Mouse (Mus musculus) ES-E14 (cell line): ENCODE data around the gene Gm44503. TPM values are rescaled to one million over a fixed set of nuclear protein-coding genes. Genes with fewer than 3 reads are reported as not detected.
A peak's percentile ranks its signal among the peaks of the same experiment; 100 is the strongest.

Source experiments
- DNase-seq: peaks from one replicate; pipeline ENCODE4 v3.0.0-alpha.2; 2013; ENCODE audit warnings: low read depth, low spot score
- H3K27ac ChIP-seq: 2 replicates; pipeline ENCODE4 v1.5.1; 2012; ENCODE audit warnings: low read depth, mild to moderate bottlenecking, low read length, moderate library complexity, mixed read lengths; ENCODE audit not compliant: poor library complexity, insufficient read depth, severe bottlenecking
- H3K36me3 ChIP-seq: 2 replicates; pipeline ENCODE4 v1.6.1; 2012; ENCODE audit warnings: mild to moderate bottlenecking, low read length, moderate library complexity, mixed read lengths; ENCODE audit not compliant: control insufficient read depth, poor library complexity, insufficient read depth, severe bottlenecking
- H3K4me1 ChIP-seq, 2 experiments: fragments of 150-350 bp in 1 of 2; sonication (generic) in 1 of 2; 2 replicates each; pipeline ENCODE4 v1.6.1; 2012; ENCODE audit warnings: low read length in 2 of 2, mild to moderate bottlenecking in 1 of 2, mixed read lengths in 1 of 2; ENCODE audit not compliant: control insufficient read depth in 2 of 2, insufficient read depth in 2 of 2, poor library complexity in 1 of 2
- H3K4me3 ChIP-seq, 2 experiments: fragments of 150-350 bp in 1 of 2; sonication (generic) in 1 of 2; 2 replicates each; pipeline ENCODE4 v1.5.1; 2012; ENCODE audit warnings: low read length in 2 of 2, low read depth in 1 of 2, mild to moderate bottlenecking in 1 of 2, mixed read lengths in 1 of 2; ENCODE audit not compliant: insufficient read depth in 1 of 2, poor library complexity in 1 of 2, severe bottlenecking in 1 of 2
- H3K9ac ChIP-seq: 2 replicates; pipeline ENCODE4 v1.6.1; 2012; ENCODE audit warnings: low read depth, mild to moderate bottlenecking, low read length, mixed read lengths; ENCODE audit not compliant: poor library complexity, insufficient read depth, severe bottlenecking
- H3K9me3 ChIP-seq: fragments of 150-350 bp; sonication (generic); 2 replicates; pipeline ENCODE4 v1.6.1; 2012; ENCODE audit warnings: low read depth, mild to moderate bottlenecking, low read length; ENCODE audit not compliant: control insufficient read depth, insufficient read depth
- CHD2 ChIP-seq: IDR thresholded peaks from 2 replicates; pipeline ENCODE4 v1.6.1; 2014; ENCODE audit warnings: mild to moderate bottlenecking, low read depth, low read length, inconsistent platforms
- HCFC1 ChIP-seq: IDR thresholded peaks from 2 replicates; pipeline ENCODE4 v1.6.1; 2012; ENCODE audit warnings: low read length, inconsistent platforms, borderline replicate concordance; ENCODE audit not compliant: insufficient read depth
- MAFK ChIP-seq: IDR thresholded peaks from 2 replicates; pipeline ENCODE4 v1.6.1; 2014; ENCODE audit warnings: mild to moderate bottlenecking, low read depth, low read length, inconsistent platforms; ENCODE audit not compliant: insufficient read depth
- ZC3H11A ChIP-seq: IDR thresholded peaks from 2 replicates; pipeline ENCODE4 v1.6.1; 2012; ENCODE audit warnings: low read depth, mild to moderate bottlenecking, inconsistent platforms, low read length, borderline replicate concordance
- ZNF384 ChIP-seq: IDR thresholded peaks from 2 replicates; pipeline ENCODE4 v1.6.1; 2012; ENCODE audit warnings: low read depth, low read length, inconsistent platforms
- in situ Hi-C, 2 experiments: fragments of 600-800 bp; cut with MboI; formaldehyde crosslinking; loops; one replicate each; pipeline ENCODE4 v1.15.1; 2025; ENCODE audit warnings: low sequenced_read_pairs in 2 of 2, inconsistent platforms in 1 of 2; ENCODE audit not compliant: unreplicated experiment in 2 of 2
- total RNA-seq: library from RNA; depleted of rRNA; stranded (reverse); fragments of 300-350 nt; gene quantifications from 2 replicates; pipeline ENCODE4 v1.2.3, GENCODE M21; 2012

Gene Gm44503
- total RNA-seq, 1 experiment, result 0.04 TPM

DNA sequence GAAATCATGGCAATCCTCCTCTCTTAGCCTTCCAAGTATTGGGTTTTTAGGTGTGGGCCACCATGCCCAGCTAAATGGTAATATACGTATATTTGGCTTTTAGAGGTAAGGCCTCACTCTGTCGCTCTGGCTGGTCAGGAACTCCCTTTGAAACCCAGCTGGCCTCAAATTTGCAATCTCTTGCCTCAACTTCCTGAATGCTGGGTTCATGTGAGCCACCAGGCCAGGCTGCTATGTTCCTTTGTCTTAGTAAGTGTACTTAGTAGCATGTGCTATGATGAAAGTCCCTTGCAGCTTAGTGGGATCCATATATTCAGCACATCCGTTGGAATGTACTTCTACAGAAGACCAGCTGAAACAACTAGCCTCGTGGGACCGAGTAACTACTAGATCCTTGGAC is 16.1 kb downstream of the Gm44503 start:
- no peak overlapping the region for H3K9ac ChIP-seq
- peaks cover 0 to 2% of the 10 kb centered on the region in 2 experiments; a peak in 1 of 4 replicates for H3K4me1 ChIP-seq
- H3K9me3 ChIP-seq, result no peaks in the 10 kb centered on the region
- in situ Hi-C loops, result no loop called here
- TF ChIP-seq CHD2 (no peak), ZNF384 (no peak), HCFC1 (no peak), ZC3H11A (no peak), MAFK (no peak)
- H3K27ac ChIP-seq, result no peak overlapping the region
- DNase-seq, result no peak
- no peak overlapping the region for H3K4me3 ChIP-seq
- H3K36me3 ChIP-seq, result no peaks in the 10 kb centered on the region

DNA sequence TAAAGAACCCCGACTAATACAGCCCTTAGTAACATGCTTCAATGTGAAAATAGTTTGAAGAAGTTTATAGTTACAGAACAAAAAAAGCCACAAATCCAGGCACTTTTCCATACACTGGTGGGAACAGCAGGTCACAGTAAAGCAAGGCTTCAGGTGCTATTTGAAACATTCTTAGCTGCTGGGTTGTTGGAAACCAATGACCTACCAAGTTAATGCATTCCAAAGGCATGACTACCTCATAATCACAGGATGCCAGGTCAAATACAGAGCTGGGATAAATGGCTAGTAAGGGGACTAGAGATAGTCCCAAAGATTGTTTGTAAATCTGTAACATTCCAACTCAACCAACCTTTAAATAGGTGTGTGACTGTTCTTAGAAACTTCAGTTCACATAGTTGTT is 16.6 kb downstream of the Gm44503 start:
- Histone ChIP-seq H3K27ac (no peak overlapping the region), H3K36me3 (no peaks in the 10 kb centered on the region), H3K4me1 (no peaks in the 10 kb centered on the region), H3K9ac (no peak overlapping the region), H3K9me3 (no peaks in the 10 kb centered on the region), H3K4me3 (no peak overlapping the region)
- in situ Hi-C loops, result no loop called here
- TF ChIP-seq MAFK, result no peak
- TF ChIP-seq ZNF384, result no peak
- no peak for TF ChIP-seq ZC3H11A
- TF ChIP-seq HCFC1, result no peak
- TF ChIP-seq CHD2, result no peak
- DNase-seq, result no peak

DNA sequence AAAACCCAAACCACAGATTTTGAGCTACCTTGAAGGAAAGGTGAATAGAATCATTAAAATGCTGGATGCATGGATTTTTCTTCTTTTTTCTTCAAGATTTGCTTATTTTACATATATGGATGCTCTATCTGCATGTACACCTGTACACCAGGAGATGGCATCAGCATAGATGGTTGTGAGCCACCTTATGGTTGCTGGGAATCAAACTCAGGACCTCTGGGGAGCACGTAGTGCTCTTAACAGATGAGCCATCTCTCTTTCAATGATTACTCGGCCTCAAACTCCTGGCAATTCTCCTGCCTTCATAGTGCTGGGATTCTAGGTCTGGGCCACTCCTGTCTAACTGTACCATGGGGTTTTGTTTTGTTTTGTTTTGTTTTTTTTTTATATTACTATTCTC is 24.4 kb downstream of the Gm44503 start:
- Histone ChIP-seq H3K27ac (no peak overlapping the region), H3K36me3 (no peaks in the 10 kb centered on the region), H3K9me3 (no peaks in the 10 kb centered on the region), H3K4me1 (peaks cover 0 to 2% of the 10 kb centered on the region in 2 experiments; a peak in 2 of 4 replicates), H3K9ac (no peak overlapping the region), H3K4me3 (no peak overlapping the region)
- in situ Hi-C loops, result no loop called here
- TF ChIP-seq CHD2, result no peak
- no peak for TF ChIP-seq ZC3H11A
- TF ChIP-seq ZNF384, result no peak
- no peak for TF ChIP-seq MAFK
- TF ChIP-seq HCFC1, result no peak
- no peak for DNase-seq

DNA sequence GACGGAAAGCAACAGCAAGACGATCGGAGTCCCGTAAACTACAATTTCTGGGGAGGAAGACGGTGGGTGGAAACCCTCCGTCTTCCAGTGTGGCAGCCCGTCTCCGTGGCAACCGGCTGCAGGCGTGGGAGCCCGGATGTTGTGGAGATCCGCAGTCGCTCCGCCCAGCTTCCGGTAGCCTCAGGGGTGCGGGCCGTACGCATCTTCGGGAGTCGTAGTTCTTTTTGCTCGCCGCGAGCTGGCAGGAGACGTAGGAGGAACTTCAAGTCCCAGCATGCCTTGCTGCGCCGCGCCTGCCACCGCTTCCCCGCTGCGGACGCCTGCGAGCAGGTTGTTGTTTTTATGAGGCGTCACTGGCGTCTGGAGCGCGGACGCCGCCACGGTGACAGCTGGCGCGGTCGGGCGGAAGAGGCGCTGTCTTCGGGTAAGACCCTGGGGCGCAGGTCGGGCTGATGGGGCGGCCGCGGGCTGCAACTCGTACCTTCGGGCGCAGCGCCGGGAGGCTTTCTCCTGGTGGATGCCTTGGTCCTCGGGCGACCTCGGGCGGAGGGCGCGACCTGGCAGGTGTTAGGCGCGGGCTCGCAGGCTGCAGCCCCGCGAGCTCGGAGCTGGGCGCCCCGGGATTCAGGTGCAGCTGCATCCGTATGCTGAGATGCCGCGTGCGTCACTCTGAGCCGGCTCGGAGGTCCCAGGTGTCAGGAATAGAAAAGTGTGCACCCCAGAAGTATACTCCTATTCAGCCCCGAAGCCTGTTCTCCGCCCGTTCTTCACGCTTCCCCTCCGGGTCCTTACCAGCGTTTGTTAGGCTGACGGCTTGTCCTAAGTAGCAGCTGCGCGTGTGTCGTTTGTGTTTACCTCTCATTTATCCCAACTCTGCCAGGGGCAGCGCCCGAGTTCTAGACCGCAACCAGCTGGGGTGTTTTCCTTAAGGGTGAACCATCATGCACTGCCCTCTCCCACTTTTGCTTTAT is 26.9 kb downstream of the Gm44503 start, which contains the start of the genes Ccpg1os and Ccpg1:
Gene Ccpg1os (minus strand): TSS at position 133 of the 971 bp plus-strand sequence.
Gene Ccpg1 (plus strand): TSS at position 180 of the 971 bp plus-strand sequence.
- Histone ChIP-seq H3K9me3 (no peaks in the 10 kb centered on the region), H3K9ac (peak within 1 kb of the TSS; percentile 78), H3K4me3 (peak within 1 kb of the TSS; percentile 77 to 90), H3K36me3 (no peaks in the 10 kb centered on the region), H3K27ac (no peak within 1 kb of the TSS), H3K4me1 (peaks cover 0 to 2% of the 10 kb centered on the region in 2 experiments; a peak in 2 of 4 replicates)
- in situ Hi-C loops, result no loop called here
- DNase-seq, result peak; percentile 96
- TF ChIP-seq HCFC1 (peak; percentile 99), ZC3H11A (no peak), ZNF384 (no peak), CHD2 (no peak), MAFK (no peak)
